Mouse (Mus musculus) E14TG2a.4 (cell line): Measurements from ENCODE around the gene Mgea5.
A peak's percentile ranks its signal among the peaks of the same experiment; 100 is the strongest.

Experiments
- H3K27me3 ChIP-seq: 2 replicates; pipeline ENCODE4 v1.6.1; 2014; ENCODE audit warnings: low read length, control low read depth; ENCODE audit not compliant: insufficient read depth
- H3K36me3 ChIP-seq: 2 replicates; pipeline ENCODE4 v1.6.1; 2014; ENCODE audit warnings: low read length, control low read depth; ENCODE audit not compliant: insufficient read depth
- H3K4me1 ChIP-seq: replicated peaks from 2 replicates; pipeline ENCODE4 v1.6.1; 2014; ENCODE audit warnings: low read depth, low read length, control low read depth
- H3K4me3 ChIP-seq: replicated peaks from 2 replicates; pipeline ENCODE4 v1.5.1; 2014; ENCODE audit warnings: mild to moderate bottlenecking, low read length
- H3K9me3 ChIP-seq: 2 replicates; pipeline ENCODE4 v1.6.1; 2014; ENCODE audit warnings: low read length, control low read depth
- CTCF ChIP-seq: conservative IDR thresholded peaks from 2 replicates; pipeline ENCODE4 v1.5.1; 2014; ENCODE audit warnings: low read length
- NANOG ChIP-seq: IDR thresholded peaks from 2 replicates; pipeline ENCODE4 v1.6.1; 2014; ENCODE audit warnings: borderline replicate concordance, low read length, mixed read lengths
- POU5F1 ChIP-seq: IDR thresholded peaks from 2 replicates; pipeline ENCODE4 v1.6.1; 2014; ENCODE audit warnings: low read length, borderline replicate concordance

Gene Mgea5

GRCm38 (mm10) chr19:45741431-45742217 is 42.0 kb downstream of the Mgea5 start:
- Histone ChIP-seq H3K4me3 (peak overlapping the region; percentile 78), H3K4me1 (peaks cover 51% of the 10 kb centered on the region), H3K36me3 (no peaks in the 10 kb centered on the region), H3K27me3 (peaks cover 92% of the 10 kb centered on the region), H3K9me3 (no peaks in the 10 kb centered on the region)
- TF ChIP-seq POU5F1: no peak
- no peak for TF ChIP-seq NANOG
- no peak for TF ChIP-seq CTCF

GRCm38 (mm10) chr19:45740817-45741216 is 42.8 kb downstream of the Mgea5 start:
- no peaks in the 10 kb centered on the region for H3K36me3 ChIP-seq
- peaks cover 95% of the 10 kb centered on the region for H3K27me3 ChIP-seq
- TF ChIP-seq POU5F1 (no peak), CTCF (no peak), NANOG (no peak)
- H3K4me1 ChIP-seq: peaks cover 43% of the 10 kb centered on the region
- H3K9me3 ChIP-seq: no peaks in the 10 kb centered on the region
- no peak overlapping the region for H3K4me3 ChIP-seq

GRCm38 (mm10) chr19:45740233-45740632 is 43.4 kb downstream of the Mgea5 start:
- no peak overlapping the region for H3K4me3 ChIP-seq
- peaks cover 95% of the 10 kb centered on the region for H3K27me3 ChIP-seq
- no peaks in the 10 kb centered on the region for H3K36me3 ChIP-seq
- no peaks in the 10 kb centered on the region for H3K9me3 ChIP-seq
- TF ChIP-seq CTCF: no peak
- TF ChIP-seq POU5F1: no peak
- TF ChIP-seq NANOG: no peak
- H3K4me1 ChIP-seq: peaks cover 37% of the 10 kb centered on the region

GRCm38 (mm10) chr19:45738521-45738920 is 45.1 kb downstream of the Mgea5 start:
- no peak overlapping the region for H3K4me3 ChIP-seq
- TF ChIP-seq CTCF: no peak
- no peak for TF ChIP-seq NANOG
- TF ChIP-seq POU5F1: no peak
- no peaks in the 10 kb centered on the region for H3K9me3 ChIP-seq
- H3K36me3 ChIP-seq: no peaks in the 10 kb centered on the region
- H3K27me3 ChIP-seq: peaks cover 96% of the 10 kb centered on the region
- peaks cover 36% of the 10 kb centered on the region for H3K4me1 ChIP-seq

- Histone ChIP-seq H3K27me3 (peaks cover 96% of the 10 kb centered on the region), H3K4me3 (peak overlapping the region; percentile 64; the same call in 1 of the 2 replicates), H3K36me3 (no peaks in the 10 kb centered on the region), H3K9me3 (no peaks in the 10 kb centered on the region), H3K4me1 (peaks cover 36% of the 10 kb centered on the region)
- no peak for TF ChIP-seq NANOG
- no peak for TF ChIP-seq CTCF
- no peak for TF ChIP-seq POU5F1
Measured at GRCm38 (mm10) chr19:45737846-45738484, 45.7 kb downstream of the Mgea5 start.

GRCm38 (mm10) chr19:45737208-45737845 is 46.3 kb downstream of the Mgea5 start:
- peak overlapping the region; percentile 64 for H3K4me3 ChIP-seq

GRCm38 (mm10) chr19:45736855-45737207 is 46.8 kb downstream of the Mgea5 start:
- peak overlapping the region; percentile 64 for H3K4me3 ChIP-seq
- peaks cover 41% of the 10 kb centered on the region for H3K4me1 ChIP-seq
- no peak for TF ChIP-seq CTCF
- TF ChIP-seq NANOG: no peak
- no peak for TF ChIP-seq POU5F1
- H3K36me3 ChIP-seq: no peaks in the 10 kb centered on the region
- peaks cover 98% of the 10 kb centered on the region for H3K27me3 ChIP-seq
- no peaks in the 10 kb centered on the region for H3K9me3 ChIP-seq

More at GRCm38 (mm10) chr19:45737208-45737845, 46.3 kb downstream of the Mgea5 start:
- Histone ChIP-seq H3K27me3 (peaks cover 99% of the 10 kb centered on the region), H3K36me3 (no peaks in the 10 kb centered on the region), H3K4me1 (peaks cover 42% of the 10 kb centered on the region), H3K9me3 (no peaks in the 10 kb centered on the region)
- TF ChIP-seq NANOG (no peak), CTCF (no peak), POU5F1 (no peak)

GRCm38 (mm10) chr19:45736241-45736640 is 47.4 kb downstream of the Mgea5 start:
- H3K36me3 ChIP-seq: no peaks in the 10 kb centered on the region

More at GRCm38 (mm10) chr19:45736241-45736640, 47.4 kb downstream of the Mgea5 start:
- no peak overlapping the region for H3K4me3 ChIP-seq
- no peak for TF ChIP-seq NANOG
- TF ChIP-seq POU5F1: no peak
- peaks cover 95% of the 10 kb centered on the region for H3K27me3 ChIP-seq
- H3K4me1 ChIP-seq: peaks cover 41% of the 10 kb centered on the region
- H3K9me3 ChIP-seq: no peaks in the 10 kb centered on the region
